Mouse (Mus musculus) left cerebral cortex, postnatal 25 days (tissue): ENCODE measurements around the gene Afap1. TPM values are rescaled to one million over a fixed set of nuclear protein-coding genes. Genes with fewer than 3 reads are reported as not detected.

Source experiments
- DNase-seq, 2 experiments: peaks; one replicate each; pipeline ENCODE4 v3.0.0; 2022; ENCODE audit warnings: low spot score in 2 of 2, mixed read lengths in 1 of 2
- intact Hi-C: fragments of 180-260 bp; cut with DNase I; formaldehyde crosslinking; loops from one replicate; pipeline ENCODE4 v1.15.1; 2025
- total RNA-seq, 2 experiments: library from RNA; stranded (reverse); gene quantifications; 2 replicates each; pipeline ENCODE4 v1.2.3; 2021

The Afap1 gene
- total RNA-seq, 2 experiments from 2014 or later = 30.3 to 31.1 TPM

DNA sequence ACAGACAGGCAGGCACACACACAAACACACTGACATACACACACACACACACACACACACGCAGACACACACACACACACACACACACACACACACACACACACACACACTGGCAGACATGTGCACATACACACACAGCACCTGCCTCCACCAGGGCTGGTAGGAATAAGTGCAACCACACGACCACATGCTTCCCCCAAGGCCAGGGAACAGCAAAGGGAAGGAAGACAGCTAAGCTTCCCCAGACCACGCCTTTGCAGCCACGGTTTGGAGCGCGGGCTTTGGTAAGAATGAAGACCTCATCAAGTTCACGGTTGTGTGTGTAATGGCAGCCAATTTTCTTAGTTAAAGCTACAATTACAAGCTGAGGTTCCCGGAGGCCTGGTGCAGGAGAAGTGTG lies 67.0 kb downstream of the Afap1 start:
- intact Hi-C loops = no loop called here

DNA sequence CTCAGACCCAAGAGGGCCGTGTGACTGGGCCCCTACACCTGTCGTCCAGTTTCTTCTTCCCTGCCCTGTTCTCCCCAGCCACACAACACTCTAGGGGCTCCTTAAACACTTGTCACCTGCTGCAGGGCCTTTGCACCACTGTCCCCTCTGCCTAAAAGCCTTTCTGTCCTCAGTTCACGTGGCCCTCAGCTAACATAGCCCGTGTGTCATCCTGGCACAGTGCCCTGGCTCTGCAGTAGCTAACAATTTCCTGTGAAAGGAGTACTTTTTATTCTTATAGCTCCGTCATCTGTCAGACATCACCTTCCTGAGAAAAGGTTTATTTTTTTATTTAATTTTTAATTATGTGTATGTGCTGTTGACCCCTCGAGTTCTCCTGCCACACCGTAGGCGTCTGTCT lies 68.2 kb downstream of the Afap1 start:
- intact Hi-C loops = no loop called here
- no peak for DNase-seq

More for the DNA sequence above, 67.0 kb downstream of the Afap1 start:
- no peak for DNase-seq

DNA sequence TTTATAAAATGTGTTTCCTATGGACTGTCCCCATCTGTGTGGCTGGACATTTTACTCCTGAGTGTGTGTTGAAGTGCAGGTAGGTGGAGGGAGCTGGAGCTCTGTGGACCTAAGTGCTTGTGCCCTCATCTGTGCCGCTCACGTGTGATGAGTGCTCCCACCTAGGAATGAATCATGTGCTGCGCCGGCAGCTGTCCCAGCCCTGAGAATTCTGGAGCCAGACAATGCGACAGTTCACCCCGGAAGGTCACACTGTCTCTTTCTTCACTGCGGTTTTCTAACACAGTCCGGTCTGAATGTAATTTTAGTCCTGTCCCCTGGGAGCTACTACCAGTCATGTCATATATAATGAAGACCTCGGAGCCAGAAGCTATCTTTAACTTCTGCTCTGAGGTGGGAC lies 70.5 kb downstream of the Afap1 start:
- no peak for DNase-seq
- intact Hi-C loops = no loop called here

DNA sequence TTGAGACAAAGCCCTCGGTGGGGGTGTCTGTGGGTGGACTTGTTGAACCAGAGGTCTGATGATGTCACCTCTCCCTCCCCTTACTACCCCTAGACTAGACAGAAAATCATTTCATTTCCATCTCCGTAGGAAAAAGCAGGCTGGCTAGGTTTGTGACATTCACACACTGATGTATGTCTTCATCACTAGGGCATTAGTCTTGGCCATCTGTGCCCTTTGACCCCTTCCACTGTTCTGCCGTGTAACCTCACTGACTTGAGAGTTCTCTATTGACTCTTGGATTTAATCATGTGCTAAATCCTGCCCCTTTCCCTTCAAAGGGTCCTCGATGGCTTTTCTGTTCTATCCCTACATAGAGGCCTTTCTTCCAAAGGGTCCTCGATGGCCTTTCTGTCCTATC lies 71.9 kb downstream of the Afap1 start:
- intact Hi-C loops = no loop called here
- no peak for DNase-seq

DNA sequence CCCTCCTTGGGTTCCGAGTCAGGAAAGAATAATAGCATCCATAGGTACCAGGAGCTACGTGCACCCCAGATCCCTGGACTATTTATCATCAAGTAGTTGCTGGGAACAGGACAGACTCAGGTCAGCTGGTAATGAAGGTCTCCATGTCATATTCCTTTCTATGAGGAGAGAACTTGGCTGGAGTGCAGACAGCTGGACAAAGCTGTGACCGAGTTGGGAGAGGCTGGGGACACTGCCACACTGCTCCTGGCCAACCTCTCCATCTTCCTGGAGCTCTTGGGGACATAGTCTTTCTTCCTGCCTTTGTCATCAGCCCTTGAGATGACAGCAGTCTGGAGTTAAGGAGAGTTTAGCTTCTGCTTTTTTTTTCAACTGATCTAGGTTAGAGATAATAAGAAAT lies 76.7 kb downstream of the Afap1 start:
- intact Hi-C loops = no loop called here
- no peak for DNase-seq

DNA sequence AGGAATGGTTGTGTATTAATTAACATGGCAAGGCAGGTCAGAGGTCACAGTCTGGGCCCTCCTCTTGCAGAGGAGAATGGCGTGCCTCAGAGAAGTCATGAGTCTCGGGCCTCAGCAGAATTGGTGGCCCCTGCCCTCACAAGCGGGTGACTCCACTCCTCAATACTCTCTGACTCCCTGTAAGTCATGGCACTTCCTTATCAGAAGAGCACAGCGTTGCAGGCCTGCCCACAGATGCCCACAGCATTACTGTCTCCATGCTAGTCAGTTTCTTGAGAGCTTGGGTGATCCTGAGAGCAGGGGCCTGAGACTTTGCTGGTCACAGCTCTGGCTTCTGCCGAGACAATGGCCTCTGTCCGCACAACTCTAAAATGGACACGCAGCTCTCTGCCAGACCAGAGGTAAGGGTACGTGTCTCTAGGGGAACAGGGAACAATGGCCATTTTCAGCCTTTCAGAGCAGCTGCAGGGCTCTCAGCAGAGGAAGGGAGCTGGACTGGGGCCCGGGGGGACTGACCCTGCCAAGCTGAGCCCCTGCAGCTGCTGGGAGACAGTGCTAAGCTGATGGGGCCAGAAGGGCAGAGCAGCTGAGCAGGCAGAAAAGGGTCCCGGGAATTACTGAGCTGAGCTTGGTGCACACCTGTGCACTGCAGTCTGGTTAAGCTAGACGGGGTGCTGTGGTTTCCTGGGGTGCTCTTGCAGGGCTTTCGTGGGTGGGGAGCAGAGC lies 77.4 kb downstream of the Afap1 start:
- intact Hi-C loops = no loop called here
- peak in 1 of 2 experiments; percentile 46 for DNase-seq

DNA sequence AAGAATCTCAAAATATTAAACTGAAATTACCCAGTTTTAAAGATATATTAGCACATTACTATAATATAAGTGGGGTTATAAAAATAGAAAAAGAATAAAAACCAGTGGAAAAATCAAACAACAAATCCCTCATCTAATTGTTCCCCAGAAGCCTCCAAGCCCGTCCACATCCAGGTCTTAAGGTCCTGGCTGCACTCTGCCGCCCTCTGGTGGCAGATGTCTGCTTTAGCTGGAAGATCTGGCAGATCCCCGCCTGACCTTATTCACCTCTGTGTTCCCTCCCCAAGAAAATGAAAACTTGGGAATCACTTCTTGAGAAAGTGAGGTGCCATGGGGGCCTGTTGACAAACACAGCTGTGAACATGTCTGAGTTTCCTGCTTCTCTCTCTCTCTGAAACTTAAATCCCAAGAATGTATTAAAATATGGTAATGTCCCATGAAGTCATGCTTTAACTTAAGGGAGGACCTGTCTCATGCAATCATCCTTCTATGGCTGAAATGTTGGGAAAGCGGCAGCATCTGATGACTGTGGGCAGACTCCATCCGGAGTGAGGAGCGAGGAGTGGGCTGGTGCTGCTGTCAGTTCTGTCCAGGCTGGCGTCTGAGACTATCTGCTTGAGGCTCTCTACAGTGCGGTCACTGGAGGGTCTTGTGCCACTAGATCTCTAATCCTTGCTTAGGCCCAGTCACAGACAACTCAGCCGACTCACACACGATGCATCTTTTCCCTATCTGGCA lies 78.9 kb downstream of the Afap1 start:
- DNase-seq = peak in 1 of 2 experiments; percentile 81
- intact Hi-C loops = loop anchor here (2.0 kb wide), 1 partner anchor 83 kb away; no protein-coding TSS in a partner anchor

DNA sequence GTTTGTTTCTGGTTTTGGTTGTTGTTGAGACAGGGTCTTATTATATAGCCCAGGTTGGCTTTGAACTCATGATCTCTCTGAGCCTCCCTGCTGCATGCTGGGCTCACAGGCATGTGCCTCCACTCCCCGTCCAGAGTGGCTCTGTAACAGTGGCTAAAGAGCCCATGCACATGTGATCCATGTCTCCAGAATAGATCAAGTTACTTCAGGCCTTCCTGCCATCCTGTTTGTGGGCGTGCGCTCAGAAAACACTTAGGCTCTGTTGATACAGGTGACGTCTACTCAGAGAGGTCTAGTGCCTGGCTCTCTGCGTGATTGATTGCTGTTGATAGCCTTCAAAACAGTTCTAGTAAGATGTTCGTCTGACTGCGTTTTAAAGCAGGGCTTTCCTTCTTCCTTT lies 79.6 kb downstream of the Afap1 start:
- DNase-seq = no peak
- intact Hi-C loops = loop anchor here (2.0 kb wide), 1 partner anchor 84 kb away; no protein-coding TSS in a partner anchor

DNA sequence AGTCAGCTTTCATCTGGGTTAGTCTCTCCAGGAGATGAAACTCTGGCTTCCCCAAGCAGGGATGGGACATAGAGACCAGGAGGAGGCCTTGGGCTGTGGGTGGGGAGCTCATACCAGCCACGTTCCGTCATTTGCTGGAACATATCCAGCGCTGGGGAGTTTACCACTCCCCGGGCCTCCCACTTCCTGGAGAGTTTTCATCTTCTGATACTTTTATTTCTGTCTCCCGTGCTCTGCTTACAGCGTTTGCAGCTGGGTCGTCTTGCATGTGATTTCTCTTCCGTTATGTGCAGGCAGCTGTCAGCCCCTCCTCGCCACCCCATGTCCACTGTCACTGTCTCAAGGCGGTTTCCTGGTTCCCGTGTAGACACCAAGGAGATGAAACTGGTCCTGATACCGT lies 80.7 kb downstream of the Afap1 start:
- DNase-seq = peak in 1 of 2 experiments; percentile 60
- intact Hi-C loops = loop anchor here (2.0 kb wide), 1 partner anchor 85 kb away; no protein-coding TSS in a partner anchor

DNA sequence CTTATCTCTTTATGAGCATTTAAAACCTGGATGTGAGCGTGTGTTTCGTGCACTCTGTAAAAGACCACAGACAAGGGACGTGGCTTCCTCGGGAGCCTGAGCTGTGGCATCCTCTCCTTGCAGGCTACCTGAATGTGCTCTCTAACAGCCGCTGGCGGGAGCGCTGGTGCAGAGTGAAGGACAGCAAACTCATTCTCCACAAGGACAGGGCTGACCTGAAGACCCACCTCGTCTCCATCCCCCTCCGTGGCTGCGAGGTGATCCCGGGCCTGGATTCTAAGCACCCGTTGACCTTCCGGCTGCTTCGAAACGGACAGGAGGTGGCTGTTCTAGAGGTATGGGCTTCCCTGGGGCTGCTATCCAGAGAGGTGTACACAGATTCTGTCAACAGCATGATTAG lies 81.1 kb downstream of the Afap1 start:
- intact Hi-C loops = no loop called here
- no peak for DNase-seq

DNA sequence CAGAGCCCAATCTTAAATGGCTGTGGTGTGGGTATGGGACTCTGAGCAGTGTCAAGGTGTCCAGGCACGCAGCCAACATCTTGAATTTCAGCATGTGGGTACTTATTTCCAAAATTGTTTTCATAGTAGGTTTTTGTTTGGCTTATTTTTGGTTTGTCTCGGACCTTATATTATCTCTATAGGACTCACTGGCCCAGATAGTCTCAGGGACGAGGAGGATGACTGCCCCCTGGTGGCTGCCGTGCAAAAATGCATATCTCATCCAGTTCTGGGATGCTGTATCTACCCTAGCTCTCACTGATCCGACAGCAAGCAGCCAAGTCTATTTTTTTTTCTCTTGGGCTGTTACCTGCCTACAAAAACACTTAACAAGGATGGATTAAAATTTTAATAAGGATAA lies 82.6 kb downstream of the Afap1 start:
- intact Hi-C loops = loop anchor here (2.0 to 5.0 kb wide), 2 partner anchors 105 to 278 kb away; no protein-coding TSS in a partner anchor
- peak in 1 of 2 experiments; percentile 68 for DNase-seq

DNA sequence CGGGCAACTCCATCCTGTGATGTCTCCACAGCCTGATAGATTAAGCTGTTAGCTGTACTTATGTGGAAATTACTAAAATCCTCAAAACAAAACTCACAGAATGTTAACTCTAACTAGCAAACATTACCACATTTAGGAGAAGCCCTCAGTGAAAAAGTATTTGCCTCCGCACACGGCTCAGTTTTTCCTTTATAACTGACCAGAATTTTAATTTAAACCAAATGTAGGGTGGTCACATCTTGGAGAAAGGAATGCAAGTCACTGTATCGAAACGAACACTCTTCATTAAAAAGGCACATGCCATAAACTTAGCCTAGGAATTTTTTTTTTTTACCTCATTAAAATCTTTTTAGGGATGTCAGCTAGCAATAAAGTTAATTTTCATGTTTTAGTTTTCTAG lies 87.4 kb downstream of the Afap1 start:
- intact Hi-C loops = loop anchor here (5.0 kb wide), 1 partner anchor 482 kb away; the partner anchor contains the start of gene Grpel1
- no peak for DNase-seq

DNA sequence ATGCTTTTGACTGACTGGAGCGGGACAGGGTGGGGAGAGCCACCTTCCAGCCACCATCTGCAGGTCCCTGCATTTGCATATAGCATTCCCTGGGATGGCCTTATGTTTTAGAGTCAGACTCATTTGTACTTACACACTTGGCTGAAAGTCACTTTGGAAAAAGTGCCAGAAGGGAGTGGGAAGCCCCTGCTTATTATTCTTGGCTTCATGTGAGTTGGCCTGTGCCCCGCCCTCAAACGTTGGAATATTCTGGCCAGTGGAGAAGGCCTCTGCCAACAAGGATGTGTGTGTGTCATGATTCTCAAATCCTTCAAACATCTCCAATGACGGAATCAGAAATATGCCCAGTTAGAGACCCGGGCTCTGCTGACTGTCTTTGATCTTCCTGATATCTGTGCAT lies 88.2 kb downstream of the Afap1 start:
- no peak for DNase-seq
- intact Hi-C loops = loop anchor here (5.0 kb wide), 1 partner anchor 481 kb away; the partner anchor contains the start of gene Grpel1

DNA sequence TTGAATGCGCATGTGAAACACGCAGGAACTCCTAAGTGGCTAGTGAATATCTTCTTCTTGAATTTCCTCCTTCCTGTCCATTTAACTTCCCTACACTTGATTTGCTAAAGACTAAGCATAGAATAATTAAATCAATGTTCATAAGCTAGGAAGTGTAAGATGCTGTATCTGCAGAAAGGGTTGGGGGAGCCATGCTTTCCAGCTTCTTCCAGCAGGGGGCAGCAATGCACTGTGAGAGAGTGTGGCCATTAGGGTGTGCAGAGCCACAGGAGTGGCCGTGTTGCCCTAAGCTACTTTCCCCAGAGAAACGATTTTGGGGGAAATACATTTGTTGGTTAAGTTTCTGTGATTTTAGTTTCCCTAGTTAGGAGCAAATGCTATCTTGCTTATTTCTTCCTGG lies 88.9 kb downstream of the Afap1 start:
- DNase-seq = peak; percentile 80 to 87
- intact Hi-C loops = loop anchor here (1.0 to 5.0 kb wide), 2 partner anchors 416 to 480 kb away; partner anchors contain the start of genes Grpel1 and Sorcs2

DNA sequence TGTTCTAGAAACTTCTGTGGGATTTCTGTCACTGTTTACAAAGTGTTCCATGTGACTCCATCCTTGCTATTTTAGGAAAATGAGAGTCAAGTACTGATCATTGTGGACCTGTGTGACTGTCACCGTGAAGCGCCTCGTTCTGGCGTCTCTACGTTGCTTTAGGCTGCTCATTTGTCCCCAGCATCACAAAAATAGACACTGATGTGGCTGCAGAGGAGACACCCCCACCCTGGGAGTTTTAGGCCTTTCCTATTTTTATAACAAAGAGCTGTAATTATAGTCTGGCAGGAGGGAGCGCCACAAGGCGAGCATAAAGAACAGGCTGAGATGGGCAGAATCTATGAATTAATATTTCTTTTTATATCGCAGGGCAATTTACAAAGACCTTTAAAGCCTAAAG lies 92.5 kb downstream of the Afap1 start:
- peak; percentile 34 to 85 for DNase-seq
- intact Hi-C loops = no loop called here

DNA sequence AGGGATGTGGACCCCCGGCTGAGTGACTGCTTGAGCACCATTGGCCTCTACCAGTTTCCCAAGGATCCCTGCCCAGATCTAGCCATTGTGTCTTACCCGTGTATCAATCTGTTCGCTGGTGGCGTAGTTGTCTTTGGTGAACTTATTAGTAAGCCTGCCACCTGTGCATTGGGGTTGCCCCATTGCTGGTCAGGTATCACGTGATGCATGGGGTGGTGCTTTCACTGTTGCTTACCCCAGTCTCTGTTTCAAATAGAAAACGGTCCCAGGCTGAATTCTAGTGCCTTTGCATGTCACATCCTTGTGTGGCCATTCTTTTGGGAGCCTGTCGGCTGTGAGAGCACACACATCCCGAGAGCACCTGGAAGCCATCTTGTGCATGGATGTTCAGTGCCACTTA lies 95.0 kb downstream of the Afap1 start:
- intact Hi-C loops = no loop called here
- DNase-seq = no peak

DNA sequence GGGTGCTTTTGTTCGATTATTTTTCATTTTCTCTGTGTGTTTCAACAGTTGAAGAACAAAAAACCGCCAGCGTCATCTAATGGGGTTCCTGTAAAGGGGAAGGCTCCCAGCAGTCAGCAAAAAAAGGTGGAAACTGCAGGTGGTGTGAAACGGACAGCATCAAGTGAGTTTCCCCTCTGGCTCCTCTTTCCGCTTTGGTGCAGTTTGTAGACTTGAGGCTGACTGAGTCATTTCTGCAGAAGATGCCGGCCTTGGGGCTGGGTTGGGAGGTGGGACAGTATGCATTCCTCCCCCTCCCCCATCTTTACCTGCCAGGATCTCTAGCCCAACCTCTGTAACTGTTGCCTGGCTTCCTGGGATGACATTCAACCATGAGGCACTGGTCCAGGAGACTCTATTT lies 96.4 kb downstream of the Afap1 start:
- intact Hi-C loops = no loop called here
- DNase-seq = no peak

DNA sequence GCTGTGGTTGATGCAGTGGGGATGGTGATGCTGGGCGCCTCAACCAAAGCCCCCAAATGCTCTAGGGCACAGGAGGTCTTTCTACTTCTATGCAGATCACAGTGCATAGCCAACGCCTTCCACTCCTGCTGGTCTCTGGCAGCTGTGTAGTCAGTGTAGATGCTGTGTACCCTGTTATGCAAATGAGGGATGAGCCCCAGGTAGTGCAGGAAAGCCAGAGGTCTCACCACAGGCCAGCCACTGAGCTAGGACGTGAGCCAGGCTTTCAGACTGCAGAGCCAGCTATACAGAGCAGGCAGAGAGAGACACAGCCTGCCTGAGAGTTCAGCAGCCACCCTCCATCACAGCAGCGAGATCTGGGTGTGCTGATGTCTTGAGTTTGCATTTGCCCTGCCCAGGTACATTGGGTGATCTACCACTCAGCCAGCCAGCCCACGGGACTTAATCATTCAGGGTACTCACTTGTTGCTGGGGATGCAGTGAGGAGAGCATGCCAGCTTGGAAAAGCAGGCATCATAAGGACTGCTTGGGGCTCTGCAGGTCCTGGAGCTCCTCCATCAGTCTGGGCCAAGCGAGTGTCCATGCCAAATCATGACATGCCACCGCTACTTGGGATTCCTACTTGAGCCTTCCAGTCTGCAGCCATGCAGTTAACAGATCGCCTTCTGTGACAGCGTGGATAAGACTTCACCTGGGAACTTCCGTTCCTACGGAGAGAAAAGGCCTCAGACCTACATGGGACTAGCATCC lies 97.0 kb downstream of the Afap1 start:
- no peak for DNase-seq
- intact Hi-C loops = no loop called here

DNA sequence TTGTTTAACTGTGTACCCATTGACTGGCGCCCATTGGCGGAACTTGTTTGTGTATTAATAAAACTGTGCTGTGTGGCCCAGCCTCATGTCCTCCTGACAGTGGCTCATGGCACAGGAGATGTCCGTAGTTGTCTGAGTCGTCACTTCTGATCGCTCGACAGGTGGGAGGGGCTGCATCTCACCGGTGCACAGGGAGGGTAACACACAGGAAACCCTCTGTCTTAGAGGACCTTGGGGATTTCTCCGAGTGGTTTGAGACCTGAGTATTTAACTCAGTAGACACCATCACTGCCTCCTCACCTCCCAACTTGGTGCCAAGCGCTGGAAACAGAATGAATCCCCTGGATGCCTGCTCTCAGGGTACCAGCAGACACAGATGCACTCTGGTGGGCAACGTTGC lies 110.7 kb downstream of the Afap1 start:
- intact Hi-C loops = no loop called here
- DNase-seq = no peak

DNA sequence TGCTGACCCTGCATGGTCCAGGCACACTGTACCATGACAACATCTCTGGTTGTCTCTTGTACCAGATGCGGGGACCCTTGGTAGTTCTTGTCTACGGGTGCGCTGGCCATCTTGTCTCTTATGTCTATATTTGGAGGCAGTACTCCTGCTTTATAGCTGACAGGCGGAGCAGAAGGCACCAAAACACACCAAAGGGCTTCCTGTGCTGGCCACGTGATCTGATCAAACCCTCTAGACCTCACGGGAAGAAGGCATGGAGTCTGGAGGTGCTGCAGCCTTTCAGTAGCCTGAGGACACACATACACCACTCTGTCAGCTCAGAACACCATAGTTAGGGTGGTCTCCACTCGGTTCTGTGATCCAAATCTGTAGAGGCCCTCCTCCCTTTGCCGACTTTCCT lies 113.0 kb downstream of the Afap1 start:
- intact Hi-C loops = no loop called here

More for the DNA sequence above, 113.0 kb downstream of the Afap1 start:
- DNase-seq = no peak
